Mouse (Mus musculus): Measurements from ENCODE around the gene Tmem204. TPM values are rescaled to one million over a fixed set of nuclear protein-coding genes. Genes with fewer than 3 reads are reported as not detected.

The Tmem204 gene
- polyA plus RNA-seq, 1 experiment from 2014 or later: 15.2 TPM

- WGBS: 89% methylated on average over 12 of the region's 12 CpGs
- Histone ChIP-seq H3K9me3 (no peaks in the 10 kb centered on the region), H3K9ac (no peak overlapping the region), H3K27me3 (no peaks in the 10 kb centered on the region), H3K27ac (no peak overlapping the region), H3K4me2 (no peak overlapping the region), H3K4me3 (no peak overlapping the region), H3K4me1 (0 out of 2 replicates have a peak, but pooled peaks cover 4% of the 10 kb centered on the region), H3K36me3 (peaks cover 53% of the 10 kb centered on the region)
- no peak for ATAC-seq (ENCODE audit: insufficient number of reproducible peaks, insufficient read depth, low FRiP score, low TSS enrichment, low read depth)
Observed at GRCm38 (mm10) chr17:25063872-25064271, 19.5 kb downstream of the Tmem204 start.

DNA sequence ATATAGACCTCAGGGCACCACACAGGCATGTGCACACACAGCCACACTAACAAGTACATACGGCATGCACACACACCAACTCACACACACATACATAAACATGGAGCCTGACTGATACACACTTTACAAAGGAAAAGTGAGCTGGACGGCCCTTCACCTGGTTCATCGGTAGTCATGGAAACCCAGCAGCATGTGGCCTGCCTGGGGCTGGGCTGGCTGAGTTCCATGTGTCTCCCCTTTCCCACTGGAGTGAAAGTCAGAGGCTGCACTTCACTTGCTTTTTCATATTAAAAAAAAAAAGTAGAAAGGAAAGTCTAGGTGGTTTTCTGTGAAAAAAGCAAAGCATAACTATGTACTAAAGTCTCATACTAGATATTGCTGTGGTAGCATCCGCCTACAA is 20.1 kb downstream of the Tmem204 start:
- no peaks in the 10 kb centered on the region for H3K9me3 ChIP-seq
- no peak overlapping the region for H3K27ac ChIP-seq
- no peaks in the 10 kb centered on the region for H3K4me1 ChIP-seq
- H3K9ac ChIP-seq: no peak overlapping the region
- no peak for ATAC-seq (ENCODE audit: insufficient number of reproducible peaks, insufficient read depth, low FRiP score, low TSS enrichment, low read depth)
- peaks cover 59% of the 10 kb centered on the region for H3K36me3 ChIP-seq
- H3K27me3 ChIP-seq: no peaks in the 10 kb centered on the region
- no peak overlapping the region for H3K4me3 ChIP-seq
- H3K4me2 ChIP-seq: no peak overlapping the region
- WGBS: 77% methylated on average over 4 of the region's 4 CpGs

- Histone ChIP-seq H3K4me3 (no peak overlapping the region), H3K27ac (no peak overlapping the region), H3K9me3 (no peaks in the 10 kb centered on the region), H3K27me3 (no peaks in the 10 kb centered on the region), H3K9ac (no peak overlapping the region), H3K36me3 (peaks cover 78% of the 10 kb centered on the region), H3K4me1 (no peaks in the 10 kb centered on the region), H3K4me2 (no peak overlapping the region)
- no peak for ATAC-seq (ENCODE audit: insufficient number of reproducible peaks, insufficient read depth, low FRiP score, low TSS enrichment, low read depth)
- WGBS: 81% methylated on average over 6 of the region's 6 CpGs
Observed at GRCm38 (mm10) chr17:25057041-25057440, 26.4 kb downstream of the Tmem204 start.

- ATAC-seq (ENCODE audit: insufficient number of reproducible peaks, insufficient read depth, low FRiP score, low TSS enrichment, low read depth): no peak
- no peak overlapping the region for H3K9ac ChIP-seq
- no peak overlapping the region for H3K27ac ChIP-seq
- peaks cover 78% of the 10 kb centered on the region for H3K36me3 ChIP-seq
- H3K4me2 ChIP-seq: no peak overlapping the region
- no peaks in the 10 kb centered on the region for H3K4me1 ChIP-seq
- no peaks in the 10 kb centered on the region for H3K9me3 ChIP-seq
- no peaks in the 10 kb centered on the region for H3K27me3 ChIP-seq
- H3K4me3 ChIP-seq: no peak overlapping the region
- WGBS: 83% methylated on average over 9 of the region's 9 CpGs
Observed at GRCm38 (mm10) chr17:25053274-25053673, 30.1 kb downstream of the Tmem204 start.

DNA sequence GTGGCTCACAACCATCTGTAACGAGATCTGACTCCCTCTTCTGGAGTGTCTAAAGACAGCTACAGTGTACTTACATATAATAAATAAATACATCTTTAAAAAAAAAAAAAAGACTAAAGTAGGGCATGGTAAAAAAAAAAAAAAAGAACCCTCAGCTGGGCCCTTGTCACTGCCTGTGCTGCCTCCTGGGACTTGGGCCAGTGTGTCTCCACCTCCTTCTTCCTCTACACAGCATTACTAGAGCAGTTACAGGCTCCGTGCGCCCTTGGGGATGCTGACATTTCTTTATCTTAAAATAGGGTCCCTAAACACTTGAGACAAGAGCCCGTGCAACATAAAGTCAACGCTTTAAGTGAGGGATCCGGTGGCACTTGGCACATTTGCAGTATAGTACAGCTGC is 36.2 kb downstream of the Tmem204 start:
- 87% methylated on average over 6 of the region's 6 CpGs for WGBS
- Histone ChIP-seq H3K4me1 (no peaks in the 10 kb centered on the region), H3K9ac (no peak overlapping the region), H3K9me3 (no peaks in the 10 kb centered on the region), H3K4me2 (no peak overlapping the region), H3K4me3 (no peak overlapping the region), H3K36me3 (peaks cover 65% of the 10 kb centered on the region), H3K27me3 (no peaks in the 10 kb centered on the region), H3K27ac (no peak overlapping the region)
- ATAC-seq (ENCODE audit: insufficient number of reproducible peaks, insufficient read depth, low FRiP score, low TSS enrichment, low read depth): no peak

- H3K4me2 ChIP-seq: no peak overlapping the region
- ATAC-seq (ENCODE audit: insufficient number of reproducible peaks, insufficient read depth, low FRiP score, low TSS enrichment, low read depth): no peak
- H3K27ac ChIP-seq: no peak overlapping the region
- WGBS: 89% methylated on average over 4 of the region's 4 CpGs
- H3K9me3 ChIP-seq: no peaks in the 10 kb centered on the region
- H3K9ac ChIP-seq: no peak overlapping the region
- H3K4me3 ChIP-seq: no peak overlapping the region
- H3K27me3 ChIP-seq: no peaks in the 10 kb centered on the region
- H3K36me3 ChIP-seq: peaks cover 58% of the 10 kb centered on the region
- H3K4me1 ChIP-seq: no peaks in the 10 kb centered on the region
Observed at GRCm38 (mm10) chr17:25045281-25045680, 38.1 kb downstream of the Tmem204 start.

- Histone ChIP-seq H3K4me2 (no peak overlapping the region), H3K27me3 (no peaks in the 10 kb centered on the region), H3K4me1 (no peaks in the 10 kb centered on the region), H3K4me3 (no peak overlapping the region), H3K36me3 (peaks cover 56% of the 10 kb centered on the region), H3K9ac (no peak overlapping the region), H3K9me3 (no peaks in the 10 kb centered on the region), H3K27ac (no peak overlapping the region)
- 64% methylated on average over 7 of the region's 7 CpGs for WGBS
- ATAC-seq (ENCODE audit: insufficient number of reproducible peaks, insufficient read depth, low FRiP score, low TSS enrichment, low read depth): no peak
Observed at GRCm38 (mm10) chr17:25044879-25045278, 38.5 kb downstream of the Tmem204 start.

DNA sequence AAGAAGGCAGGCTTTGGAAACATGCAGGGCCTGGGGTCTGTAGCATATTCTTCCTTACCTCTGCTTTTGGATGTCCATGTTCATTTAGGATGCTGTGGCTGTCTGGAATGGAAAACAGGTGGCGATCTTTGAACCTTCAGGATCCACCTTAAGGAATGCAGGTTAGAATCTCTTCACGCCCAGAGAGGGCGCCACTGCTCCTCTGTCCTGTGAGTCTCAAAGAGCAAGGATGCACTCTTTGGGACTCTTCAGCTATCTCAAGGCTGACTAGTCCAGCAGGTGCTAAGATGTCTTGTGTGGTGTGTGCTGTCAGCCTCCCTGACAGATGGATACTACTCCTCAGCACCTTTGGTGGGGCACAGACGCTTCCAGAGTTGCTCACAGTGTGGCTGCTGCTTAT is 47.2 kb downstream of the Tmem204 start:
- H3K36me3 ChIP-seq: peaks cover 63% of the 10 kb centered on the region
- no peak for ATAC-seq (ENCODE audit: insufficient number of reproducible peaks, insufficient read depth, low FRiP score, low TSS enrichment, low read depth)

DNA sequence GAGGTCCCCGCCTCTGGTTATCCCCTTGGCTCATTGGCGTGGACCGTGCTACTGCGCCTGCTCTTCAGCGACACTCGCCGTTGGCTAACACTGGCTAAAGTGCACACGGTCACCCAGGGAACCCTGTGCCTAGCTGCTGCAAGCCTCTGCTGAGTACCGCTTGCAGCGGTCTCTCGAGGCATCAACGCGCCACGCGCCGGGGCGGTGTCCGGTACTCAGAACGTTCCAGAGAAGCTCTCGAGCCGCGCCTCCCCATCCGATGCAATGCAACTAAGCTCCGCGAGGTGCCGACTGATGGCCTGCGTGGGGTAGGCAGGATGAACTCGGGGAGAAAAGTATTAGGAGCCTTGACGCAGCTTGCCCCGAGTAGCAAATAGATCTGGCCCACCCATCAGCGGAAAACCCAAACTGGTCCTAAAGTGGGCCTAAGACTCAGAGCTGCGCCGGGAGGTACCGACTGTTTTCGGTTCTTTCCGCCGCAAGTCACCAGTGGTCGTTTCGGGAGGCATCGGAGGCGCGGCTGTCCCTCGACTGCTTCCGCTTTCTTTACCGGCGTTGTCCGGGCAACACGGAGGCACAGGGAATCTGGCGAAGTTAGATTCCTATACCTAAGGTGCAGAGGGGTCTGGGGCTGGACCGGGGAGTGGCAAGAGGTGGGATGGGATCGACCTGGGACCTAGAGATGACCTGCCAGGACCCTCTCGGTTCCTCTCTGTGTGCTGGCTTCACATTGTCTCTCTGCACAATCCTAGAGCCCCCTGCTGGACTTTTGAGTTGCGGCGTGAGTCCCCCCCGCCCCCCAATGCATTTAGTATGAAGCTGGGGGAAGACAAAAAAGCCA is 66.9 kb downstream of the Tmem204 start:
- ATAC-seq (ENCODE audit: insufficient number of reproducible peaks, insufficient read depth, low FRiP score, low TSS enrichment, low read depth): peak; percentile 83
- Histone ChIP-seq H3K4me2 (peak overlapping the region; percentile 92), H3K27ac (peak overlapping the region; percentile 86), H3K4me1 (peaks cover 17% of the 10 kb centered on the region), H3K9me3 (no peaks in the 10 kb centered on the region), H3K9ac (peak overlapping the region; percentile 87), H3K4me3 (peak overlapping the region; percentile 92), H3K36me3 (peaks cover 24% of the 10 kb centered on the region), H3K27me3 (no peaks in the 10 kb centered on the region)
- under 1% methylated on average over 55 of the region's 55 CpGs for WGBS

More for the DNA sequence above, 47.2 kb downstream of the Tmem204 start:
- H3K4me1 ChIP-seq: no peaks in the 10 kb centered on the region
- no peak overlapping the region for H3K4me3 ChIP-seq
- H3K9ac ChIP-seq: no peak overlapping the region
- 52% methylated on average over 4 of the region's 4 CpGs for WGBS
- no peaks in the 10 kb centered on the region for H3K9me3 ChIP-seq
- no peak overlapping the region for H3K4me2 ChIP-seq
- no peaks in the 10 kb centered on the region for H3K27me3 ChIP-seq
- H3K27ac ChIP-seq: no peak overlapping the region

GRCm38 (mm10) chr17:25015655-25016291 is 67.6 kb downstream of the Tmem204 start, which contains the start of the genes Cramp1l and Ift140:
Gene Cramp1l, minus strand, starts transcription at chr17:25015788.
Gene Ift140, plus strand, starts transcription at chr17:25016085.
- under 1% methylated on average over 62 of the region's 62 CpGs for WGBS
- peak within 1 kb of the TSS; percentile 92 for H3K4me3 ChIP-seq
- H3K9ac ChIP-seq: peak within 1 kb of the TSS; percentile 99
- ATAC-seq (ENCODE audit: insufficient number of reproducible peaks, insufficient read depth, low FRiP score, low TSS enrichment, low read depth): peak; percentile 99
- H3K4me1 ChIP-seq: peaks cover 17% of the 10 kb centered on the region
- no peaks in the 10 kb centered on the region for H3K9me3 ChIP-seq
- H3K36me3 ChIP-seq: peaks cover 32% of the 10 kb centered on the region
- H3K27me3 ChIP-seq: no peaks in the 10 kb centered on the region
- H3K27ac ChIP-seq: peak within 1 kb of the TSS; percentile 86
- H3K4me2 ChIP-seq: peak within 1 kb of the TSS; percentile 92

DNA sequence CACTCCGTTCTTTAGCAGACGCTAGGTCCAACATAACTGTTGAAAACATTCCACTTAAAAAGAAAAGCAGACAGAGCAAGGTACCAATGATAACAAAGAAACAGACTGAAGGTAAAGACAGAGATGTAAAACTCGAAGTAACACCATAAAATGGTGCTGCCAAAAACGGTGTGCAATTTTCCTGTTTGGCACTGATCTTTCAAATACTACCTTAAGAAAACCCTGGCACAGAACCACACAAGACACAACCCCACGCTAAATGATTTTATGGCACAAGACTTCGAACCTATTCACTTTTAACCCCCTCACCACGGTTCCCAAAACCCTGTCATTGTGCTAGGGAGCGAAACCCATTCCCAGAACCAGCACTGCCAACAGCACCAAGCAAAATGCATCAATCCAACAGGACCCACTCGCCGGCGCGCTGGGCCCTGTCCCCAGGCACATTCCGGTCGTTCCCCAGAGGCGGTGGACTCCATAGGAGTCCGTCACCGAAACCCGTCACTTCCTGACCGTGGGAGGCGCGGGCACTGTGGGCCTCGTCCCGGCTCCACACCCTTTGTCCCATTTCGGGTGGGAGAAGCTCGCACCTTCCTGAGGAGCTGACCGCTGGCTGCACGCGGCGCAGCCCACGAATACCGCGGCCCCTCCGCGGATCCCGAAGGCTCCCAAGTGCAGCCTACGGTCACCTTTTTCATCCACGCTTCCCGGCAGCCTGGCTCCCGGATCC is 68.4 kb downstream of the Tmem204 start:
- Histone ChIP-seq H3K9me3 (no peaks in the 10 kb centered on the region), H3K36me3 (peaks cover 32% of the 10 kb centered on the region), H3K4me1 (peaks cover 17% of the 10 kb centered on the region), H3K27ac (peak overlapping the region; percentile 84), H3K4me3 (peak overlapping the region; percentile 92), H3K9ac (peak overlapping the region; percentile 99), H3K4me2 (peak overlapping the region; percentile 92), H3K27me3 (no peaks in the 10 kb centered on the region)
- WGBS: under 1% methylated on average over 39 of the region's 39 CpGs
- no peak for ATAC-seq (ENCODE audit: insufficient number of reproducible peaks, insufficient read depth, low FRiP score, low TSS enrichment, low read depth)

Measured in embryonic facial prominence, embryonic 13.5 days (tissue).